Mouse (Mus musculus): ENCODE data around the gene Rhox7a.
"Not testable (repeated sequence)": the region's sequence is repeated elsewhere in the genome, so short reads cannot be mapped to it uniquely, and the experiment has no call there.

Rhox7a gene

DNA sequence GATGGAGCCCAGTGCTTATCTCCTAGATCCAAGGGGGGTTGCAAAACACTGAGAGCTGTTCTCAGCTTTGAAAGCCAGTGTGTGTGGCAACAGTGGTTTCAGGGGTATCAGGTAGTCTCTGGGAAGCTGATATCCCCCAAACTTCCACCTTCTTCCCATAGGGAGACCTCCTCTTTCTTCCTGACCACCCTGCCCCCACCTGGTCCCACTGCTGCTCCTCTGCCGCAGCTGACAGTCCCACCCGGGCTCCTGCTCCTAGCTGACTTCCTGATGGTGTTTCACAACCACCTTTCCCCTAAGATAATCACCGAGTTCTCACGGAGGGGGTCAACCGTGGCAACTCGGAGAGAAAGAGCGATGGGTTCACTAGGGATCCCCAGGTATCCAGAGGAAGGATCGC is at the start of gene Rhox7a:
Gene Rhox7a, plus strand, starts transcription at position 301 of the 400 bp plus-strand sequence.
- not testable (repeated sequence) for DNase-seq (ENCODE audit: low spot score)

DNA sequence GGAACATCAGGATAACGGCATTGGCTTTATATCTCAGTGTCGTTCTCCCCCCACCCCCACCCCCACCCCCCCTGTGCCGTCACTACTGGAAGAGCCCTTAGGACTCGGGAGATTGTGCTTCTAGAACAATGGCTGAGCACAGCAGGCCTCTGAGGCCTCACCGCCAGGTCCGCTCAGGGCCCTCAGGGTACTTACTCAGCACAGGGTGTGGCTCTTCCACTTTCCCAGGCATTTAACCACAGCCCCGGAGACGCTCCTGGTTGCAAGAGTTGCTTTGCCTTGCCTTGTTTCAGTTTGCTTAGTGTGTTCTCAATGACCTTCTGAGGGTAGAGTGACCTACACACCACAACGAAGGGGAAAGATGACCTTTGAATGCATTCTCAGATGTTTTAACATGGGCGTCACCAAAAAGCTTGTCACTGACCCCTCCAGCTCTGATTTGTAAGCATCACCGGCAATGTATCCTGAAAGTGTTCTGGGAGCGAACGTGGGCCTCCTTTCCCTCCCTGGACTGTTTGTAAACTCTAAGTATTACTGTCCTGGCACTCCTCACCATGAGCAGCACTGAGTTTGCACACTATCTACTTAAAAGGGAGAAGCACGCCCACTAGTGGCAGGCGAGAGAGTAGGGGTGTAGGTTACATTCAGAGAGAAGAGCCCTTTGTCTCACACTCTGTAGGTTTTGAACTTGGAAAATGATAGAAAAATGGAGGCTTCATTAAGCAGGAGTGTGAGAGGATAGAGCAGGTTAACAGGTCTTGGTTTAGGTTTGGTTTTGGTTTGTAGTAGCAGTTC is 24.0 kb upstream of the Rhox7a start:
- DNase-seq (ENCODE audit: low spot score): no peak

DNA sequence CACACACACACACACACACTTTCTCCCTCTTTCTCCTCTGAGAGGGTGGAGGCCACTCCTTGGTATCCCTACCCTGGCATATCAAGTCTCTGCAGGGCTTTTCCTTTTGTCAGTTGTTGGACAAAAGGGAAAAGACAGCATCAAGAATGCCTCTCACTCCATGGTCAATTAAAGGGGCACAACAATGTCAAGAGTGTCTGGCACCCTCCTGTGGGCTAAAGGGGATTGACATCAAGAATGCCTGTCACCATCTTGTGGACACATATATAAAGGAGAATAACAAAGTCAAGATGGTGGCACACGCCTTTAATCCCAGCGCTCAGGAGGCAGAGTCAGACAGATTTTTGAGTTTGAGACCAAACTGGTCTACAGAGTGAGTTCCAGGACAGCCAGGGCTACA is 22.1 kb upstream of the Rhox7a start:
- DNase-seq (ENCODE audit: low spot score): no peak

DNA sequence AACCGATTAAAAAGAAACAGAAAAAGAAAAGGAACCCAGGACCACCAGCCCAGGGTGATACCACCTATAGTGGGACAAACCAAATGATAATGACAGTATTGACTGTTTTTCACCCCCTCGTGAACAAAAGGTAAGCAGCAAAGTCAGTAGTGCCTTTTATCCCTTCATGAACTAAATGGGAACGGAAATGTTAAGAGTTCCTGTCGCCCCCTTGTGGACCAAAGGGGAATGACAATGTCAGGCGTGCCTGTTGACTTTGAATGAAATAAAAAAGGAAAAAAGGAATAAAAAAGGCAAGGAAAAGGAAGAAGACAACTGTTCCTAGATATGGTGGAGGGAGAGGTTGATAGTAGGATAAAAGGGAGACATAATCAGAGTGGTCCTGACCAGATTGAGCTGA is 20.3 kb upstream of the Rhox7a start:
- DNase-seq (ENCODE audit: low spot score): peak; percentile 52

DNA sequence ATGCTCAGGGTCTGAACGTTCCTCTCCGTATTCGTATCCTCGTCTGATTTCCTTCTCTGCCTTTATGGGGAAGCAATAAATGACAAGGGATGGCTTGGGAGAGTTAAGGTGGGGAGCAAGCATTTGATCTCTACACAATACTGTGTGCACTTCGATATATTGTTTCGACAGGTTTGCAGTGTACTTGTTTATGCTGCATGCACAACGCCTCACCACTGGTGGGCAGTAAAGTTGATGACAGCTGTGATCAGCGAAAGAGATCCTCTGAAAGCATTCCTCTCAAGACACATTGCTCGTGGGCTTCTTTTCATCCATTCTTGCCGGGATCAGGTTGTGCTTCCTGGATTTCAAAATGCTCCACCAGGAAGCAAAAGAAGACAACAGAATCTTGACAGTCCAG is 15.8 kb upstream of the Rhox7a start:
- DNase-seq (ENCODE audit: low spot score): no peak

DNA sequence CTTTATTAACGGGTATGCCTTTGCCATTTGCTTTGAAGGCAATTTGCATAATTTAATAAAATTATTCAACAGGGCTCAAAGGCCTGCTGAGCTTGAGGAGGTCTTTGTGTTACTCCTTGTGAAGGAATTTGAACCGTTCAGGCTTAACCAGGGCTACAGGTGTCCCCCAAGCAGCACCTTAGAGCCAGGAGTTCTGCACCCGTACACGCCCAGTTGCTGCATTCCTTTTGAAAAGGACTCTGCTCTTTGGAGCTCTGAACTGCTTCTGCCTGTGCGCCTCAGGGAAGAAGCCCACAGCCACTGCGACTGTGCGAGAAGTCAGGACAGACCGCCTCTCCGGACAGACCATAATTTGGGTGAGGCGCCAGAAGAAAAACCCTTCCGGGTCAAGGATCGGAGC is 4.9 kb upstream of the Rhox7a start, which contains the start of gene Rhox6:
Gene Rhox6, plus strand, starts transcription at position 301 of the 400 bp plus-strand sequence.
- DNase-seq (ENCODE audit: low spot score): not testable (repeated sequence)

DNA sequence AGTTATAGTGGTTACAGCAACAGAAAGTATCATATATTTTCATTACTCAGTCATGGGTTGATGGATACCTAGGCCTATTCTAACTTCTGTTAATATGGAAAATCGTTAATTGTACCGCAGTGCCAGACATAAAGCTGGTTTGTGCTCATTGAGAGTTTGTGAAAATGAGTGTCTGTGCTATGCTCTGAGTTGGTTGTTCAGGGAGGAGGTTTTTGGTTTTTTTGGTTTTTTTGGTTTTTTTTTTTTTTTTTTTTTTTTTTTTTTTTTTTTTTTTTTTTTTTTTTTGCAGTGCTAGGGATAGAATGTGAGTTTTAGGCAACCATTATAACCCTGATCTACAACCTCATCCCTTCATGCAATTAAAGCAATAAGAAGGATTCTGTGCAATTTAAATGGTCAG is 40.2 kb downstream of the Rhox7a start:
- no peak for DNase-seq (ENCODE audit: low spot score)

DNA sequence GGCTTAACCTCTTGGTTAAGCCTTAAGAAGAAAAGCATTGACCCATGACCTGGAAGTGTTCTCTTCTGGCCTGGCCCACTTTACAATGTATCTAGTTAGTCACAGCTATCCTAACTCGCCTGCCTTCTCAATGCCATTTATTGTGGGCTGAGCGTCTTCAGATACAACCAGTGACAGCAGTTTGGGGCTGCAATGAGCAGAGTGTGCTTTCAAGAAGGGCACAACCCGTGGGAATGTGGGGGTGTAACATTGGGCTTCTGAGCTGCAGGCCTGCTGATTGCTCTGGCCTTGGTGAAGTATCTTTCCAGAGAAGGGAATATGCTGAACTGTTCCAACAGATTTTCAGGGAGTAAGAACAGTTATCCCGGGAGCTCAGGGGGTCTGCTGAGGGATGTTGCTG is 47.4 kb downstream of the Rhox7a start, which contains the start of gene Rhox8:
Gene Rhox8, minus strand, starts transcription at position 101 of the 400 bp plus-strand sequence.
- DNase-seq (ENCODE audit: low spot score): no peak
